Mouse (Mus musculus) gonadal fat pad, adult 2 months (tissue): ENCODE data around the gene C1qtnf7. TPM values are rescaled to one million over a fixed set of nuclear protein-coding genes. Genes with fewer than 3 reads are reported as not detected.

Experiments used
- DNase-seq: peaks from one replicate; pipeline ENCODE4 v3.0.0-alpha.2; 2012; ENCODE audit warnings: low read depth
- polyA plus RNA-seq: library from polyadenylated mRNA; depleted of rRNA; stranded (reverse); fragments of >200 nt; gene quantifications from 2 replicates; pipeline ENCODE4 v1.2.3, GENCODE M21; 2012; rRNA removed

Gene C1qtnf7
- polyA plus RNA-seq, 1 experiment: 9.4 TPM

DNA sequence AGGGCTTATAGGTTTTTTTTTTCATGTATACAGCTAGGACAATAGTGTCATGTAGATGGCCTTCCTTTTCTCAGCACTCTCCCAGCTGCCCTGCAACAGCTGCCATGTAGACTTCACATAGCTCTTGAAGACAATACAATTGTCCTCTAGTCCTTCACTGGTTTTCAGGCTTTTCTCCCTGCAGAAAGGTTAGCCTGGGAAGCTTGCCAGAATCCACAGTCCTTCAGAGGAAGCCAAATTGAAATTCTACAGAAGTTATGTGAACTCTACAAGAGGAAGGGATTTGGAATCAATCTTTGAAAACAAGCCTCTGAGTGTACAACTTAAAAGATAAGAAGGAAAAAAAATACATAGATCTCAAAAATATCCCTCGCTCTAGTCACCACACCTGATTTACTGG, 94.4 kb downstream of the C1qtnf7 start:
- DNase-seq: no peak

DNA sequence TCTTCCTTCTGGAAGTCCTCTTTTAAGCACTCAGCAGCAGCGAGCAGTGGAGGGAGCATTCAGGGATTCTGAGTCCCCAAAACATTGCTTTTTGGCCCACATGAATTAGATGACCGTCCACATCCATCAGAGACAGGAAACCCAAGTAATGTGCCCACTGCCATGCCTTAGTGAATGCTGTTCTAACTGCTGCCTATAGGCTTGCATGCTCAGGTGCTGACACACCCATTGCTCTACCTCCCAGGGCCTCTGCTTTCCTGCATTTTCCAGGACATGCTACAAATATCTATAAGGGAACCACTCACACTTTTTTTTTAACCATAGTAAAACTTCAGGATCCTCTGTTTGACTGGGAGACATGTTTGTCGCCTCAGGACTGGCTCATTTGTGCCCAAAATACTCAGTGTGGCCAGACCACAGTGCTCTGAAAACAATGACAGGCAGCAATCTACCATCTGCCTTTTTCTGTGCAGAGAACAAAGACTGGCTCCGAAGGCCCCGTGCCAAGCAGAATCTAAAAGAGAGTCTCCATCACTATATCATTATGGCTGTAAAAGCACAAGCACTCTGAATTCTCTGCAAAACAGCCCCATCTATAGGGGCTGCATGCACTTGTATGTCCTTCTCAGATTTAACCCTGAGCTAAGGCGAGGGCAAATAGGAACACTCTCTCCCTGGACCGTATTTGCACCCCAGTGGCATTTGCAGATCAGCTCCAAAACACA, 106.4 kb downstream of the C1qtnf7 start:
- DNase-seq: no peak

DNA sequence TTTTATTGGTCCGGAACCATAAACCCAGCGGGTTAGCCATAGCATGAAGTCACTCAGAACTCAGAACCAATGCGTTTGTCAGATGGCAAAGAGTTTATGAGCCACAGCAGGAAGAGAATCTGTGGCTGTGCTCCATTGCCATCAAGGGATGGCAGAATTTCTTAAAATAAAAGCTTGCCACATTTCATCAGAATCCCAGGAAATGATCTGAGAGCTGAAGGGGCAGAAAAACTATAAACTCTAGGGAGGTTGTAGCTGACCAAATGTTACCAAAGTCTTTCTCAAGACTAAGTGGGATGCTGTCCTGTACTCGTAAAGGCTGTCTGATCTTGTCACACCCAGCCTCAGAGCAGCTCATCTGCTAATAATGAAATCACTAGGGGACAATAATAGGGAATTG, 110.1 kb downstream of the C1qtnf7 start:
- no peak for DNase-seq

- no peak for DNase-seq
Measured at GRCm38 (mm10) chr5:43634071-43634601, 118.8 kb downstream of the C1qtnf7 start.

DNA sequence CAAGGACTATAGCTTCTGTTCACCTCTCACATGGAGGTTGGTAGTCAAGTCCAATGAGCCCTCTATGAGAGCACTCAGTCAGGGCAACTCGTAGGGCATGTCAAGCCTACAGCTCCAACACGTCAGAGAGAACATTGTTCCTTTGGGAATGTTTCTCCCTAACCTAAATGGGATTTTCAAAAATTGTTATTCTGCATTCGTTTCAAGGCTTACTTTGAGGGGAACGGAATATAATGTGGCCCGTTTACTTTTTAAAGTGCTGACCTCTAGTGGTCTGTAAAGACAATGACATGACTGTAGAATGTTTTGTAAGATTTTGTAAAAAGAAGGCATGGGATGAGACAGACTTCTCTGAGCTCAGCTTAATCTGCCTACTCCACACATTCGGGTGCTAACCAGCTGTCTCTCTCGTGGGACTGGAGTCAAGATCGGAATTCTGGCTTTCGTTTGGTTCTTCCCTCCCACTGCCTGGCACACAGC, 119.3 kb downstream of the C1qtnf7 start:
- no peak for DNase-seq

GRCm38 (mm10) chr5:43645020-43645419, 129.7 kb downstream of the C1qtnf7 start:
- no peak for DNase-seq

DNA sequence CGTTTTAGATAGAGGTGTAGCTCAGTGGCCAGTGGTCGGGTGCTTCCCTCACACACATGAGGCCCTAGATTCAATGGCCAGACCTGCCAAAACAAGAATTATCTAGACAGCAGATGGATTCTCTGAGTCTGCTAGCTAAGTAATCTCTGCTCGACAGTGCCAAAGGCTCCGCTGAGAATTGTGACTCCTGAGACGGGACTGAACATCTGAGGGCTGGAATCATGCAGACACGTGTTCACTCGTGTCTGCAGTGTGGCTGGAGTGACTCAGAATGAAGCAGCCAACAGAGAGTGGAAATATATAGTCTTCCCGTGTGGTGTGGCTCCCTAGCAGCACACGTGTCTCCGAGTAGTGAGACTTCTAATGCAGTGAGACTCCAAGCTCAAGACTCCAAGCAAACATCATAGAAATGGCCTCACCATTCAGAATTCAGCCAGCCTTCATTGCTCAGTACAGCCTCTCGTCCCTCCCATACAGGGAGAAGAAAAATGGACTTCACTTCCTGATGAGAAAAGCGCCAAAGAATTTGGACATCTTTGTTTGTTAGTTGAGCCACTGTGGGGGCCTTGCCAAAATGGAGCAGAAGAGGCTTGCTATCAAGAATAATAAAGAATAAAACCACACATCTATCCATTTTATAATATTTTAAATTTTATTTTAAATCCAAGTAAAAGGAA, 131.9 kb downstream of the C1qtnf7 start:
- DNase-seq: no peak

GRCm38 (mm10) chr5:43661498-43661897, 146.2 kb downstream of the C1qtnf7 start:
- DNase-seq: no peak

DNA sequence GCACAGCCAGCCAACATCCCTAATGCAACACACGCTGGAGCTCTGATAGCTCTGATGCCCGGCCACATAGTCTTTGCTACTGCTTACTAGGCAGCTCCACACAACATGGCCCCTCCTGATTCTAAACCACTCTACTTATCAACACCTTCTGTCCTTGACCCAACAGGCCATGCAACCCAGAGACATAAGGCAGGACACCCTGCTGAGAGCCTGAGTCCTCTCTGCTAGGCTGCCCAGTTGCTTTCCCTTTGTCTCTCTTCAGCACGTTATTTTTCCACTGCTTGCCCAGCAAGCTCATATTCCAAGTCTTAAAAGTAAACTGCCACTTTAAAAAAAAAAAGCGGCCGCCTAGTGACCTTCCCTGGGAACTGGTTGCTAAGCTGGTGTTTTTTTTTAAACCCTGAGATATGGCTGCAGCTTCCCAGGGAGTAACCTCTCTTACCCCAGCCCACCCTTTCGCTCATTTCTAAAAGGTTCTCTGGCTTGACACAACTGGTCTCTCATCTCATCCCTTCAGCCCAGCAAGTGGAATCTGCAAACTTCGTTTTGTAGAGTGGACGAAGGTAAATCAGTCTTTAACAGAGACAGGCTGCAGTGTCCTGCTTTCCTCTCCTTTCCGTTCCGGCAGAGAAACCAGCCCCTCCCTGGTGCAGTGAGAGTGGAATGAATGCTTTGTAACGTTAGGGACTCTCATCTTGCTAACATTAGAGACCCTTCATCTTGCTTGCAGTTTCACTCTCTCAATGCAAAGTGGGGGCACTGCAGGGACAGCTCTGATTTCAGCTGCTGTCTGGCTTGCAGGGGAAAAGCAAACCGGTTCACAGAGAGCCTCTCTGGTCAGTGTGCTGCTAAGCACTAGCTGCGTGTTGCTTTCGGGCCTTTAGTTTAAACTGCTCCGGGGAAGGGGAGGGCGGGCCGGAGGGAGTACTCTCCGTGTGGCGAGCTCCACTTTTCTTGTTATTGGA, 146.9 kb downstream of the C1qtnf7 start, which contains the start of gene Cc2d2a:
TSS of gene Cc2d2a (plus strand) at position 350 of the 965 bp plus-strand sequence.
- no peak for DNase-seq

GRCm38 (mm10) chr5:43663531-43663930, 148.2 kb downstream of the C1qtnf7 start:
- no peak for DNase-seq

DNA sequence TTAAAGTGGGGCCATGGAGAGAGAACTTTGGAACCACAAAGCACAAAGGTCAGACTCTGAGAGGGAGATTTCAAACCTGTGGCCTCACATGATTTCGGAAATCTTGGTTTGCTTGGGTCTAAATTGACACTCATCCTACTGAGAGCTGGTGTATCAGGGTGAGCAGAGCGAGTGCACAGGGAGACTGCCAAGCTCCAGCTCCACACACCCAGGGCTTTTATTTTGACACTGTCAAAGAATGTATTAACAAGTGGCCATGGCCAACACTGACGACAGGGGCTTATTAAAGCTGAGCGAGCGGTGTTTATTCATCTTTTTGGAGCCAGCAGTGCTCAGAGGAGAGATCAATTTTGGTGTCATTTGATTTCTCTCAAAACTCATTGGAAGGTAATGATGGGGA, 149.8 kb downstream of the C1qtnf7 start:
- DNase-seq: no peak

Other genes starting within 250 kb of the C1qtnf7 start
- gene Cc2d2a, start 146.8 kb downstream of the C1qtnf7 start, polyA plus RNA-seq: 5.7 and 6.4 TPM in 2 replicates